Mouse (Mus musculus) midbrain, embryonic 12.5 days (tissue): ENCODE data around the gene Uqcrfs1. TPM values are rescaled to one million over a fixed set of nuclear protein-coding genes. Genes with fewer than 3 reads are reported as not detected.

ENCODE experiments used
- ATAC-seq: fragments of 200-750 bp; cut with Nextera tagmentation; 2 replicates; pipeline ENCODE4 v1.8.0; 2017; ENCODE audit warnings: low read depth, moderate TSS enrichment, moderate library complexity; ENCODE audit not compliant: low FRiP score
- H3K27ac ChIP-seq: fragments of 300-500 bp; sonication (generic); replicated peaks from 2 replicates; pipeline ENCODE4 v1.5.1; 2016; ENCODE audit warnings: mild to moderate bottlenecking
- H3K27me3 ChIP-seq: fragments of 300-500 bp; sonication (generic); 2 replicates; pipeline ENCODE4 v1.6.1; 2016; ENCODE audit warnings: mild to moderate bottlenecking
- H3K36me3 ChIP-seq: fragments of 300-500 bp; sonication (generic); 2 replicates; pipeline ENCODE4 v1.6.1; 2016
- H3K4me1 ChIP-seq: fragments of 300-500 bp; sonication (generic); 2 replicates; pipeline ENCODE4 v1.6.1; 2016
- H3K4me2 ChIP-seq: fragments of 300-500 bp; sonication (generic); replicated peaks from 2 replicates; pipeline ENCODE4 v1.6.1; 2016; ENCODE audit warnings: mild to moderate bottlenecking, moderate library complexity
- H3K4me3 ChIP-seq: fragments of 300-500 bp; sonication (generic); 2 replicates; pipeline ENCODE4 v1.5.1; 2016; ENCODE audit warnings: mild to moderate bottlenecking
- H3K9ac ChIP-seq: fragments of 300-500 bp; sonication (generic); replicated peaks from 2 replicates; pipeline ENCODE4 v1.6.1; 2016; ENCODE audit warnings: mild to moderate bottlenecking, moderate library complexity
- H3K9me3 ChIP-seq: fragments of 300-500 bp; sonication (generic); 2 replicates; pipeline ENCODE4 v1.6.1; 2016; ENCODE audit warnings: mild to moderate bottlenecking
- WGBS: fragments of 180-500 bp; shearing (Covaris S2); methylation state at CpG from one replicate; pipeline ENCODE4 v1.1.7; 2016; 5-methylcytosine and 5-hydroxymethylcytosine counted together
- polyA plus RNA-seq: library from polyadenylated mRNA; unstranded; fragments of >200 nt; fragmentation: Nextera tagmentation; extraction: Ambion mirVana; gene quantifications from 2 replicates; pipeline ENCODE4 v1.2.1, GENCODE M21; 2016

Gene Uqcrfs1
- polyA plus RNA-seq: 236 and 243 TPM in 2 replicates

DNA sequence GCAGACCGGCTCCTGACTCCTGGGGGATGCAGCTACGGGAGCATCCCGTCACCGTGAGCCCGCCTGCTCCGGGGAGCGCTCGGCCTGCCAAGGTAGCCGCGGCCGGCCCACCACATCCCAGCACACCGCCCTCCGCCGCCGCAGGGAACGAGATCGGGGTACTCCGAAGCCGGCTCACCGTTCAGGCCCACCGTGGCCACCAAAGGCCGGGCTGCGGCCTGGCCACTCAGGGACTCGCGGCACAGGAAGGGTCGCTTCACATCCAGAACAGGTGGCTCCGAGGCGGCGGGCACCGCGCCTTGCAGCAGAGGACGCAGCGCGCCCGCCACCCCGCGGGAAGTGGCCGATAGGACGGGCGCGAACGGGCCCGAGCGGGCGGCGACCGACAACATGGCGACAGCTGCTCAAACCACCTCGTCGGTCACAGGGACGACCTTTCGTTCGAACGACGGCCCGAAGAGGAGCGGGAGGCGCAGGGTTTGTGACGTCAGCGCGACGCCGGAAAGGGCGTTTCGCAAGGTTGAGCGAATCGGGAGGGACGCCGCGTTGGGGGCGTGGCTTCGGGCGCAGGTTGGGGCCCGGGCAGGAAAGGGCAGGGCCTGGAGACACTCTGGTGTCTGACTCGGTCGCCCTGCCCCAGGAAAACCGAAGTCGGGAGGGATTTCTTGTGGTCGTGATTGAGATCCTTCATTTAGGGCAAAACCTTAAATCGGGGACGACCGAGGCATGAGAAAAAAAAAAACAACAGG is at the start of gene Uqcrfs1:
Gene Uqcrfs1, minus strand, starts transcription at position 507 of the 749 bp plus-strand sequence.
- Histone ChIP-seq H3K36me3 (peaks cover 8% of the 10 kb centered on the region), H3K4me2 (peak within 1 kb of the TSS; percentile 76), H3K9me3 (no peaks in the 10 kb centered on the region), H3K4me3 (peak within 1 kb of the TSS; percentile 79), H3K4me1 (peaks cover 19% of the 10 kb centered on the region), H3K9ac (peak within 1 kb of the TSS; percentile 90), H3K27ac (peak within 1 kb of the TSS; percentile 75), H3K27me3 (no peaks in the 10 kb centered on the region)
- under 1% methylated on average over 81 of the region's 82 CpGs for WGBS
- peak; percentile 99 for ATAC-seq

DNA sequence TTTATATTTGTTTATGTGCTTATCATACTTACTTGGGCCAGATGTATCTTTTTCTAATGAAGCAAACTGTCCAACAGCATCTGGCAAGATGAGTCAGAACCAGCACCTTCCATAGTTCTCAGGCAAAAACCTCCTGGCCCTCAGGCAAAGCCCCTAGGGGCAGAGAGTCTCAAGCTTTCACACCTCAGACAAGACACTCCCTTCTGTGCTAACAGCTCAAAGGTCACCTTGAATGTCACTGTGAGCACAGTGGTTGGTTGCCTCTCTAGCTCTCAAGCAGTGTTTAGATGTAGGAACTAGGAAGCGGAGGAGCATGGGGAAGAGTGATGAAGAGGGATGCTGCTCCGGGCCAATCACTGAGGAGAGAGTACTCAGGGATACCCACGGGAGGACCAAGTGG is 40.6 kb upstream of the Uqcrfs1 start:
- Histone ChIP-seq H3K4me1 (no peaks in the 10 kb centered on the region), H3K4me2 (no peak overlapping the region), H3K27ac (no peak overlapping the region), H3K36me3 (no peaks in the 10 kb centered on the region), H3K4me3 (no peak overlapping the region), H3K9me3 (no peaks in the 10 kb centered on the region), H3K9ac (no peak overlapping the region), H3K27me3 (no peaks in the 10 kb centered on the region)
- 92% methylated on average over 3 of the region's 3 CpGs for WGBS
- ATAC-seq: no peak

DNA sequence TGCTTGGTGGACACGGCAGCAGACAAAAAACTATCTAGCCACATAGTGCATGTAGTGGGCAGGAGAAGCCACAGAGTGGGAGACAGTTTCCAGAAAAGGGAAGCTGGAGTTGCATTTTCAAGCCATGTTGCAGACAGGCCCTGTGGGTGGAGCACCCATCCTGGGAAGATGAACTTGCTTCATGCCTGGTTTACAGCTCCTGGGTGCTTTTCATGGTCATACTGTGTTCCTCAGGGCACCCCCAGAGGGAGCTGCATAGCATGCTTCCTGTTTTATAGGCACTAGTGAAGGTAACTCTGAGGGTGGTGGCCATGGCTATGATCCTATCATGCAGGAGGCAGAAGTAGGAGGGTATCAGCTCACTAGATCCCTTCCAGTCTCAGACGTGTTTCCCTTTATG is 37.4 kb upstream of the Uqcrfs1 start:
- H3K27ac ChIP-seq: no peak overlapping the region
- no peaks in the 10 kb centered on the region for H3K9me3 ChIP-seq
- ATAC-seq: no peak
- no peak overlapping the region for H3K4me2 ChIP-seq
- WGBS: 84% methylated on average over 2 of the region's 2 CpGs
- H3K4me3 ChIP-seq: no peak overlapping the region
- H3K27me3 ChIP-seq: no peaks in the 10 kb centered on the region
- H3K9ac ChIP-seq: no peak overlapping the region
- H3K36me3 ChIP-seq: no peaks in the 10 kb centered on the region
- no peaks in the 10 kb centered on the region for H3K4me1 ChIP-seq

DNA sequence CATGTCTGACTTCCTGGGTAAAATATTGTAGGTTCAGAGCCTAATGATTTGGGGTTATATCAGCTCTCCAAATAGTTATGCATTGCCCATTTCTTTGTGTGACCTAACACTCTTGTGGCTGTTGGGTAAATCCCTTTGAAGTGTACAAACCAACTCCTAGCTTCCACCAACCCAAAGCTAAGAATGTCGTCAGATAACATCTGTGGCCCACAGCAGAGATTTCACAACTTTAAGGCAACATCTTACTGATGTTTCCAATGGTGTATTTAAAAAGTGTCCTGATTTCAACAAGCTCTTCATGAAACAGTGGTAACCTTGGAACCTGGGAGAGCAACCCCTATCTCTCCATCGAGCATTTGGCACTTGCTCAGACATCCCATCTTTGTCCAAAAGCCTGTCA is 33.6 kb upstream of the Uqcrfs1 start:
- Histone ChIP-seq H3K27ac (no peak overlapping the region), H3K36me3 (no peaks in the 10 kb centered on the region), H3K27me3 (no peaks in the 10 kb centered on the region), H3K4me3 (no peak overlapping the region), H3K9ac (no peak overlapping the region), H3K9me3 (no peaks in the 10 kb centered on the region), H3K4me2 (no peak overlapping the region), H3K4me1 (no peaks in the 10 kb centered on the region)
- 81% methylated on average over 2 of the region's 2 CpGs for WGBS
- no peak for ATAC-seq

DNA sequence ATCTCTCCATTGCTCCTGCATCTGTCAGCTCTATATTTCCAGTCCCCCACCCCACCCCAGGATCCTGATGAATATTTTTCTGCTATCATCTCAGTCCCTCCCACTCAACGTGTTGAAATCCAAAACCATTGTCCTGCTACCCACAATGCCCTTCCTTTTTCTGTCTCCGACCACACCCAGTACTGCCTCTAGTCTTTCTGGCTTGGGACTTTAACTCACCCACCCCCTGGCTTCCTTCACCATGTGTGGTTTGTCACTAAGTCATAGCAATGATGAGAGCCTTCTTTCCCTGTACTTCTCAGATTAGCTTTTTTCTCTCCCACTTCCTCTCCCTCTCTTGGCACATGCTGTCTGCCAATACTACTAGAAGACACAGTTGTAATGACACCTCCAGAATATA is 31.7 kb upstream of the Uqcrfs1 start:
- Histone ChIP-seq H3K9ac (no peak overlapping the region), H3K4me1 (no peaks in the 10 kb centered on the region), H3K27me3 (no peaks in the 10 kb centered on the region), H3K36me3 (no peaks in the 10 kb centered on the region), H3K4me2 (no peak overlapping the region), H3K4me3 (no peak overlapping the region), H3K27ac (no peak overlapping the region), H3K9me3 (no peaks in the 10 kb centered on the region)
- no peak for ATAC-seq
- 72% methylated on average over 2 of the region's 2 CpGs for WGBS

DNA sequence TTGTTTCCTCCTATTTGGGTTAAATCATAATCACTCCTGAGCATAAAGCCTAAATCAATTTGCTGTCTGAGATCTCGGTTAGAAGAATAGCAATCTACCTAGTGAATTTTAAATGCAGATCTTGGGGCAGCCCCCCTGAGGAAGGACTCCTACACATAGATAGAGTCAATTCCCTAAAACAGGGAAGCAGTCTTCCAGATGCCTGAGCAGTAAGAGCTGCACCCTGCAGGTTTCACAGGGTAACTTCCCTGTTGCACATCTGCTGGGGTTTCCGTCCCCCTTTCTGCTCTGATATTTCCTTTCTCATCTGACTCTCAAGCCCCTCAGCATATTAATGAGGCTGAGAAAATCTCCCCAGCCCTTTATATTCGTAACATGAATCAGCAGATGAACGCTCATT is 27.8 kb upstream of the Uqcrfs1 start:
- no peak overlapping the region for H3K4me2 ChIP-seq
- no peaks in the 10 kb centered on the region for H3K27me3 ChIP-seq
- no peak overlapping the region for H3K4me3 ChIP-seq
- ATAC-seq: no peak
- no peak overlapping the region for H3K9ac ChIP-seq
- H3K4me1 ChIP-seq: no peaks in the 10 kb centered on the region
- no peak overlapping the region for H3K27ac ChIP-seq
- H3K9me3 ChIP-seq: no peaks in the 10 kb centered on the region
- 58% methylated on average over 4 of the region's 4 CpGs for WGBS
- H3K36me3 ChIP-seq: no peaks in the 10 kb centered on the region

DNA sequence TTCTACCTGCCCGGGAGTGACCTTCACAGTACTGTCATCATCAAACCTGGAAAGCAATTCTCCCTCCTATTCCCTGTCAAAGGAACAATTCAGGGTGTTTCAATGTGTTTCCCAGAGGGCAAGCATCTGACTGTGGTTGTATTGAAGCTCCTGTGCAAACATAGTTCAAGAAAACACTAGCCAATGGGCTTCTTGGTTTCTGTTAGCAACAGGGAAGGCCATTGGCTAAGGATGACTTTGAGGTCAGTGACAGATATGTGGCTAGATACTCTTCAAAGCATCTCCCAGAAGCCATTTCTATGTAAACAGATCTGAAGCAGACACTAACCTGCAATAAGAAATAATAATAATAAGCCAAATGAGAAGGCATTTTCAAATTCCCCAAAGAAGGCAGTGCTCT is 25.0 kb upstream of the Uqcrfs1 start:
- no peak overlapping the region for H3K4me2 ChIP-seq
- H3K9me3 ChIP-seq: no peaks in the 10 kb centered on the region
- H3K27ac ChIP-seq: no peak overlapping the region
- H3K9ac ChIP-seq: no peak overlapping the region
- 92% methylated on average over 1 of the region's 1 CpGs for WGBS
- ATAC-seq: no peak
- no peaks in the 10 kb centered on the region for H3K36me3 ChIP-seq
- H3K4me3 ChIP-seq: no peak overlapping the region
- no peaks in the 10 kb centered on the region for H3K27me3 ChIP-seq
- H3K4me1 ChIP-seq: no peaks in the 10 kb centered on the region

DNA sequence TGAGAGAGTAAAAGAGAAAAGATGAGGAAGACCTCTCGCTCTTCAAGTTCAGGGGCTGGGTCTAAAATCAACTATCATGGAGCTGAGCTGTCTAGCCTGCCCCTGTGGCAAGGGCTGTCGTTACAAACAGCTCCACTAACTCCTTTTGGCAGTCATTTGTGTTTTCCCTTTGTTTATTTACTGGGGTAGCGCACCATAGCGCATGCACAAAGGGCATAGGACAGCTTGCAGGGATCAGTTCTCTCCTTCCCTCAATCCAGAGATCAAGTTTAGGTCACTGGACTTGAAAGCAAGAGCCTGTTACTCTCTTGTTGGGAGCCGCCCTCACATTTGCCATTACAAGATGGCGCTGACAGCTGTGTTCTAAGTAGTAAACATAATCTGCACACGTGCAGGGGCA is 22.4 kb upstream of the Uqcrfs1 start:
- Histone ChIP-seq H3K9me3 (no peaks in the 10 kb centered on the region), H3K36me3 (no peaks in the 10 kb centered on the region), H3K4me3 (no peak overlapping the region), H3K4me1 (no peaks in the 10 kb centered on the region), H3K27me3 (no peaks in the 10 kb centered on the region), H3K4me2 (no peak overlapping the region), H3K9ac (no peak overlapping the region), H3K27ac (no peak overlapping the region)
- ATAC-seq: no peak
- 66% methylated on average over 7 of the region's 7 CpGs for WGBS

DNA sequence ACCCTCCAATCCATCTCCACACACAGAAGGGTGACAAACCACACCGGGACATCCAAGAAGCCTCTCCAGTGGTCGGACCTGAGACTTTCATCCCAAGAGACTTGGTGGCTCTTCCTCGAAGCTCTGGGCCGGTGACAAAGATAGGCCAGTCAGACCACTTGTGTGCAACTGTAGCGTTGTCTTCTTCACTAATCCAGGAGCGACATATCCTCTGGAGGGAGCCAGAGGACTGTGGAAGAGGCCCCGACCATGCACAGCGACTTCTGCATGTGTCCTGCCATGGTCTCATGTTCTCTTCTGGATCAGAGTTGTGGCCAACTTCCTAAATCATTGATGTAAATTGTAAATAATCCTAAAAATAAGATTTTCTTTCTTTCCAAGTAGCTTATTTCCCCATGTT is 21.6 kb upstream of the Uqcrfs1 start:
- no peak overlapping the region for H3K4me2 ChIP-seq
- H3K27ac ChIP-seq: no peak overlapping the region
- H3K9me3 ChIP-seq: no peaks in the 10 kb centered on the region
- 71% methylated on average over 8 of the region's 8 CpGs for WGBS
- no peaks in the 10 kb centered on the region for H3K4me1 ChIP-seq
- no peak overlapping the region for H3K4me3 ChIP-seq
- no peak overlapping the region for H3K9ac ChIP-seq
- no peaks in the 10 kb centered on the region for H3K36me3 ChIP-seq
- no peak for ATAC-seq
- no peaks in the 10 kb centered on the region for H3K27me3 ChIP-seq

DNA sequence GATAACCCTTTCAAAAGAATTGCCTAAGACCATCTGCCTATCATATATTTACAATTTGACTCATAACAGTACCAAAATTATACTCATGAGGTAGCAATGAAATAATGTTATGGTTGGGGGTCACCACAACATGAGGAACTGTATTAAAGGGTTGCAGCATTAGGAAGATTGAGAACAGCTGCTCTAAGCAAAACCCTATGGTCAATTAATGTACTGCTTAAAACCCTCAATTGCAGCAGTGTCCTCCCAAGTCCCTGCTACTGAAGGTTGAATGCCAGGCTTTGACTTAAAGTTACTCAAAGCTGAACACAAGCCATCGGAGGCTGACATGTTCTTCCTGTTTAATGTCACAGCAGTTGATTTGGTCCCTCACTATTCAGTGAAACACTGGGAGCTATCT is 15.4 kb upstream of the Uqcrfs1 start:
- no peaks in the 10 kb centered on the region for H3K9me3 ChIP-seq
- no peaks in the 10 kb centered on the region for H3K36me3 ChIP-seq
- no peak overlapping the region for H3K4me2 ChIP-seq
- no peak overlapping the region for H3K9ac ChIP-seq
- no peak for ATAC-seq
- H3K27ac ChIP-seq: no peak overlapping the region
- H3K4me3 ChIP-seq: no peak overlapping the region
- H3K4me1 ChIP-seq: no peaks in the 10 kb centered on the region
- no peaks in the 10 kb centered on the region for H3K27me3 ChIP-seq
- WGBS: 95% methylated on average over 1 of the region's 1 CpGs

DNA sequence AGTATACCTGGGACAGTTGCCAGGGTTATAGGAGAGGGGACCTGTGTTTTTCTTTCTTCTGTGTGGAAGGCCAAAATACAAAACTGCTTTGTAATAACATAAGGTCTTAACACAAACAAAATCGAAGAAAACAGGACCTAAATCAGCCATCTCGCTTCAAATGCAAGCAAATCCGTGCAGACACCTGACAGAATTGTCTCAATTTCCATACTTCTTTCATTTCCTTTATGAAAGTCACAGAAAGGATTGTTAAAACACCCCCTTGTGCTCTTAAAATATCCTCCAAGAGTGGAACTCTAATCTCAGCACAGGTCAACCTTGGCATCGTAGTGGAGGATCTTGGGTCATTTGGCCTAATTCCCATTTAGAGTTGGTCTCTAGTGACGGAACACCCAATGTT is 14.9 kb upstream of the Uqcrfs1 start:
- ATAC-seq: no peak
- 92% methylated on average over 5 of the region's 5 CpGs for WGBS
- no peak overlapping the region for H3K27ac ChIP-seq
- no peaks in the 10 kb centered on the region for H3K36me3 ChIP-seq
- H3K4me2 ChIP-seq: no peak overlapping the region
- no peak overlapping the region for H3K4me3 ChIP-seq
- no peaks in the 10 kb centered on the region for H3K4me1 ChIP-seq
- no peaks in the 10 kb centered on the region for H3K9me3 ChIP-seq
- no peaks in the 10 kb centered on the region for H3K27me3 ChIP-seq
- H3K9ac ChIP-seq: no peak overlapping the region

DNA sequence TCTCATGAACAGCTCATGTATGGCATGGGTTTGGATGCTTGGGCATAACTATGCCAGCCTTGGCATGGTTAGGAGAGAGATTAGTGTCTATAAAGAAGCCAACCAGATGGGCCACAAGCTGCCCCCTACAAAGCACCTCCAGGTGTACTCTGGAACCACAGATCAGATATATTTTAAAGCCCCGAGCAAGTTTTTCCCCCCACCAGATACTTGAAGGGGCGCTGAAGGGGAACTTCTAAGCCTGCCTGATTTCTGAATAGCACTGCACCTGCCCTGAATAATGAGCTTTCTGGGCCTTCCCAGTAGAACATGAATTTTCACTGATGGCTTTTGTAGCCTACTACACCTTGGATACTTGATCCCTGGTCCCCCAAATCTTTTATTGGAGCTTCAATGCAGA is 12.6 kb upstream of the Uqcrfs1 start:
- Histone ChIP-seq H3K27ac (no peak overlapping the region), H3K4me3 (no peak overlapping the region), H3K9ac (no peak overlapping the region), H3K4me1 (no peaks in the 10 kb centered on the region), H3K4me2 (no peak overlapping the region), H3K36me3 (no peaks in the 10 kb centered on the region), H3K9me3 (no peaks in the 10 kb centered on the region), H3K27me3 (no peaks in the 10 kb centered on the region)
- 66% methylated on average over 2 of the region's 2 CpGs for WGBS
- no peak for ATAC-seq

DNA sequence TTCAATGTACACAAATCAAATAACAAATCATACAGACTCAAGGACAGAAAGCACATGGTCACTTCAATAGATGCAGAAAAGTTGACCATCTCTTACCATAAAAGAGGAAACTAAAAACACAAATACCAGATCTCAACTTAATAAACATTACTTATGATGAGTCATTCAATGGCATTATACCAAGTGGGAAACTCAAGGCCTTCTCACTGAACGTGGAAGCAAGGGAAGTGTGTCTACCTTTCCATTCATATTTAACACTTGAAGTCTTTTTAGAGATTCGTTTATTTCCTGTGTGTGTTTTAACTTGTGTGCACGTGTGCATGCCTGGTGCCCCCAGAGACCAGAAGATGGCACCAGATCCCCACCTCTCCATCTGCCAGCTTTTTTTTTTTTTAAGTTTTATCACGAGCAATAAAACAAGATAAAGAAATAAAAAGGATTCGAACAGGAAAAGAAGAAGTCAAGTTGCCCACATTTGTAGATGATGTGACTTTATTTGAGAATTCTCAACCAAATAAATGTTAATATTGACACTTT is 8.0 kb upstream of the Uqcrfs1 start:
- Histone ChIP-seq H3K9ac (no peak overlapping the region), H3K27me3 (no peaks in the 10 kb centered on the region), H3K36me3 (no peaks in the 10 kb centered on the region), H3K4me1 (no peaks in the 10 kb centered on the region), H3K27ac (no peak overlapping the region), H3K4me2 (no peak overlapping the region), H3K9me3 (no peaks in the 10 kb centered on the region), H3K4me3 (no peak overlapping the region)
- WGBS: 52% methylated on average over 5 of the region's 5 CpGs
- ATAC-seq: no peak
